Mouse (Mus musculus) subcutaneous adipose tissue, adult 2 months (tissue): Measurements from ENCODE around the gene Tor1b. TPM values are rescaled to one million over a fixed set of nuclear protein-coding genes. Genes with fewer than 3 reads are reported as not detected.

Experiments
- polyA plus RNA-seq: library from polyadenylated mRNA; depleted of rRNA; stranded (reverse); fragments of >200 nt; gene quantifications from 2 replicates; pipeline ENCODE4 v1.2.3, GENCODE M21; 2012; ENCODE audit warnings: low replicate concordance; rRNA removed

The Tor1b gene
- polyA plus RNA-seq = 31.9 and 50.1 TPM in 2 replicates

GRCm38 (mm10) chr2:30952824-30953490 lies at the start of gene Tor1b:
Gene Tor1b (plus strand): TSS chr2:30952959.

GRCm38 (mm10) chr2:30929483-30930045 lies 23.2 kb upstream of the Tor1b start, which contains the start of gene Ptges:
Gene Ptges (minus strand): TSS chr2:30929863.

GRCm38 (mm10) chr2:30967352-30968327 lies 14.9 kb downstream of the Tor1b start, which contains the start of gene Tor1a:
Gene Tor1a (minus strand): TSS chr2:30967933.

GRCm38 (mm10) chr2:30981790-30982513 lies 29.2 kb downstream of the Tor1b start, which contains the start of the genes BC005624 and Usp20:
Gene BC005624 (minus strand): TSS chr2:30982201.
Gene Usp20 (plus strand): TSS chr2:30982279.

Other genes starting within 250 kb of the Tor1b start
- 1.8 and 6.4 TPM in 2 replicates for gene 1700001O22Rik, start 149.3 kb upstream of the Tor1b start, polyA plus RNA-seq
- gene Ntmt1, start 145.1 kb upstream of the Tor1b start, polyA plus RNA-seq = 32.1 and 56.1 TPM in 2 replicates
- 40.0 and 52.4 TPM in 2 replicates for gene Asb6, start 122.6 kb upstream of the Tor1b start, polyA plus RNA-seq
- 16.2 and 47.7 TPM in 2 replicates for gene Prrx2, start 118.0 kb upstream of the Tor1b start, polyA plus RNA-seq
- gene Ptges, start 23.1 kb upstream of the Tor1b start, polyA plus RNA-seq = 138 and 230 TPM in 2 replicates
- gene Tor1a, start 15.0 kb downstream of the Tor1b start, polyA plus RNA-seq = 45.7 and 50.5 TPM in 2 replicates
- gene BC005624, start 29.2 kb downstream of the Tor1b start, polyA plus RNA-seq = 22.8 and 27.0 TPM in 2 replicates
- 14.3 and 18.9 TPM in 2 replicates for gene Usp20, start 29.3 kb downstream of the Tor1b start, polyA plus RNA-seq
- gene Fnbp1, start 189.0 kb downstream of the Tor1b start, polyA plus RNA-seq = 34.5 and 84.7 TPM in 2 replicates
- 28.3 and 35.1 TPM in 2 replicates for gene Gpr107, start 199.4 kb downstream of the Tor1b start, polyA plus RNA-seq